Mouse (Mus musculus): ENCODE results near the gene Hmcn1. TPM values are rescaled to one million over a fixed set of nuclear protein-coding genes. Genes with fewer than 3 reads are reported as not detected.
A peak's percentile ranks its signal among the peaks of the same experiment; 100 is the strongest.

Gene Hmcn1
- total RNA-seq, 2 experiments from 2014 or later = 4.9 to 5.4 TPM

- intact Hi-C loops (cut with DNase I) = no loop called here
- no peak for DNase-seq
These were observed 99.5 kb downstream of the Hmcn1 start for GRCm38 (mm10) chr1:150893677-150894188.

DNA sequence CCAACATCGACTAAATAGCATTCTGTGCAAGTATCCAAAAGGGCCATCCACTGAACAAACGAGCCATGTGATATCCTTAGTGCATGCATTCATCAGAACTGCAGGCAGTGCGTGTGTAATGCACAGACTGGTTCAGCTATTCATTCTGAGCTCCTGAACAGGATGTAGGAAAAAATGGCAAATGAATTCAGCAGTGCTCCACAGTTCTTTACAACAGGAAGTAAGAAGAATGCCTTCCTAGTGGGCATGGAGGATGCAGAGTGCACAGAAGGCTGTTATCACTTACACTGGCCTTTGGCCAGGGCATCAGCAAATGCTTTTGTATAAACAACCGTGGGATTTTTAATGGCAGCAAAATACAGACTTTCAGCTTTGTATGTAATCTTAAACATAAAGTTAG is 103.2 kb downstream of the Hmcn1 start:
- no peak for DNase-seq
- intact Hi-C loops (cut with DNase I) = no loop called here

- intact Hi-C loops (cut with DNase I) = no loop called here
- no peak for DNase-seq
These were observed 107.0 kb downstream of the Hmcn1 start for GRCm38 (mm10) chr1:150886267-150886666.

DNA sequence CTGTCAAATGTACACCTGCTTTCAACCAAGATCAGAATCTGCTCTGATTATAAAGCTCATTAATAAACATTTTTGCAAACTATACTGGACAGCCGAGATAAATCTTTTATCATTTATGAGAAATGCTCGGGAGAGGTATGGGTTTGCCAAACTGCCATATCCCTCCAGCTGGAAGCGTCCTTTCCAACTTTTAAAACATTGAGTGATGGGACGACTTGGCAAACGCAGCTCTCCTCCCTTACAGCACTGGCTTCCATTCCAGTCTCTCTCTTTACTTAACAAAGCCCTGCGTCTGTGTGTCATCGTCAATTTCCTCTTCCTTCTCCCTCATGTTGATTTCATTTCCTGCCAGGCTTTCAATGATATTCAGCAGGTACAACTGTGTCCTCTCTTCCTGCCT is 114.8 kb downstream of the Hmcn1 start:
- no peak for DNase-seq
- intact Hi-C loops (cut with DNase I) = no loop called here

- no peak for DNase-seq
- intact Hi-C loops (cut with DNase I) = no loop called here
These were observed 115.3 kb downstream of the Hmcn1 start for GRCm38 (mm10) chr1:150877920-150878319.

DNA sequence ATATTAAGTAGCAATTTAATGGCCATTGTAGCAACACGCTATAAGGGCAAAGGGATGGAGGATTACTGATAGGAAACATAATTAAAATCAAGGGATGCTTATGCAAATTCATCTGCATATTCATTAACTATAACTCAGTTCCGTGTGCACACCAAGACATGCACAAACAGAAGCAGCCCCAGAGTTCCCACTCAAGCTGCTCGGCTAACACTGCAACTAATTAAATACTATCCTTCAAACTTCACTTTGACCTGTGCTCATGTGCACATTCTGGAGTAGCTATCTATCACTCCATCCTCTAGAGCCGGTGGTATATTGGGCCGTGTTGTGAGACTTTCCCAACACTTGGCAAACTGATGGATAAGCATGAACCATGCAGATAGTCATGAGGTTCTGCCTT is 119.2 kb downstream of the Hmcn1 start:
- no peak for DNase-seq
- intact Hi-C loops (cut with DNase I) = no loop called here

DNA sequence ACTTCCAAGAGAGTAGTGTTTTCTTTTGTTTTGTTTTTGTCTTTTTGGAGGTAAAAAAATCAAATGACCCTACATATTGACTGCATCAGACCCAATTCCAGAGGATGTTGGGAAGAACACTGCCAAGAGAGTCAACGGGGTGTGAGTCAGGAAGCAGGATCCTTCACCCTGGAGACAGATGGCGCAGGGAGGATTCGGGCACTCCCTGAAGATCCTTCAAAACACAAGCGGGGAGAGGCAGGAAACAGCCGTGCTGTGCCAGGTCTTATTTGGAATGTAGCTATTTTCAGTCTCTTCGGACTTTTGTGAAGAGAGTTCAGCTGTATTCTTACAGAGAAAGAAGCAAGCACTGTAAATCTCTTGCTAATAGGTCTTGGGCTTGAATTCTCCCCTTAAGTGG is 120.0 kb downstream of the Hmcn1 start:
- intact Hi-C loops (cut with DNase I) = no loop called here
- DNase-seq = peak in 1 of 2 experiments; percentile 33

DNA sequence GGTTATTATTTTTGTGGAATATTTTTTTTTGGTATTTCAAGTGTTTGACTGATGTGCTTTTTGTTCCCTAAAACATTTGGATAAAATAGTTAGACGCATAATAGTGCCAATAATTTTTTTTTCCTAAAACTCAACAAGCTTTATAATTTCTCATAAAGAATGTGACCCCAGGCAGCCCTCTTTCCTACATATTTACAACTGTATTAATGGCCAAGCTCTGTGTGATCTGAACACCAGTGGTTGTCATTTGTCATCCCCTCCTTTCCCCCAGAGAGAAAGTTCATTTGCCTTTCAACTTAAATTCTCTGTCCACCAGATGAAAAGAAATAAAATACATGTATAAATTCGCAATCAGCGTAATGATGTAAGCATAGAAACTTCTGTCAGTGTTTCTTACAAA is 121.1 kb downstream of the Hmcn1 start:
- DNase-seq = no peak
- intact Hi-C loops (cut with DNase I) = no loop called here

DNA sequence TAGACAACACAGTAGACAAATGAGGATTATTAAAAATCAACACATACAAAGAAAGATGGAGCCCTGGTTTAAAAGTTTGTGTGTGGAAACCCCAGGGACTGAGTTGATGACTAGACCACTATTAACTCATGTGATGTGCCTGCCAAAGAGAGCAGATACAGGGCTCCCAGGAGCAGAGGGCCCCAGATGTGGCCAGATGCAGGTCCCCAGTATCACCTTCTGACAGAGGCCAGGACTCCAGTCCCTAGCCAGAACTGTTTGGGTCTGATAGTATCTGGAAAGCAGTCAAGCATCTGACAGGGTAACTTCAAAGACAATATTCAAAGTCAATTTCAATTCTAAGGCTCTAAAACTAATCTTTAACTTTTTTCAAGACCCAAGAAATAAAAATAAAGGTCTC is 124.0 kb downstream of the Hmcn1 start:
- intact Hi-C loops (cut with DNase I) = no loop called here
- no peak for DNase-seq

DNA sequence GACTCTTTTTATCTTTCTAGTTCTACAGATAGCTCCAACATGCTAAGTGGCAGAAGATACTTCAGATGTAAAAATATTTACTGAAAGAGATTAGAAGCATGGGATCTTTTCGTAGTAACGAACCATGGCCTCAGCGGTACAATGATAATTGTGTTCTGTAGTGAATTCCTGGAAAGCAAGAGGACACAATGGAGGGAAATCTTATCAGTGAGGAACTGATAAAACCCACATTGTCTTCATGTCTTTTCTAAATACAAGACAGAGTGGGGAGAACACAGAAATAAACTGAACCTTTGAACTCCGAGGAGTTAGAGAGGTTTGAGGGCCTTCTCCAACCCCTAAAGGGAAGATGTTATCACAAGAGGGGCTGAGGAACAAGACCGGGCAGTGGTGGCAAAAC is 126.6 kb downstream of the Hmcn1 start:
- DNase-seq = no peak
- intact Hi-C loops (cut with DNase I) = no loop called here

DNA sequence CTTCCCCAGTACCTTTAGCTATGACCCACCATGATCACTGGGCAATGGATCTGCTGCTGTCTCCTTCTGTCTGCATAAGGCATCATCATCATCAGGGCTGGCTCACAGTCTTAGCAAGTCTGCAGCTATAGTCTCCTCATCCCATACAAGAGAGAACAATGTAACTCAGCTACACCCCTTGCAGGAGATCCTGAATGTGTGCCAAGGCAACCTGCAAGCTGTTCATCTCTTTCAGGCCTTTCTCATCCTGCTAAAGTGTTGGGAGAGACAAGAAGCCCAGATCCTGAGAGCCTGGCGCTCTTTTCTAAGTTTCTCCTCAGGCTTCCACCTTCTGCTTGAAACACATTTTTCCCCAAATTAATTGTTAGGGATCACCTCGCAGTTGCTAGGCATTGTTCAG is 135.5 kb downstream of the Hmcn1 start:
- intact Hi-C loops (cut with DNase I) = no loop called here
- DNase-seq = no peak

- intact Hi-C loops (cut with DNase I) = no loop called here
- DNase-seq = no peak
These were observed 159.8 kb downstream of the Hmcn1 start for GRCm38 (mm10) chr1:150833448-150833847.

GRCm38 (mm10) chr1:150829851-150830250 is 163.4 kb downstream of the Hmcn1 start:
- no peak for DNase-seq
- intact Hi-C loops (cut with DNase I) = no loop called here

DNA sequence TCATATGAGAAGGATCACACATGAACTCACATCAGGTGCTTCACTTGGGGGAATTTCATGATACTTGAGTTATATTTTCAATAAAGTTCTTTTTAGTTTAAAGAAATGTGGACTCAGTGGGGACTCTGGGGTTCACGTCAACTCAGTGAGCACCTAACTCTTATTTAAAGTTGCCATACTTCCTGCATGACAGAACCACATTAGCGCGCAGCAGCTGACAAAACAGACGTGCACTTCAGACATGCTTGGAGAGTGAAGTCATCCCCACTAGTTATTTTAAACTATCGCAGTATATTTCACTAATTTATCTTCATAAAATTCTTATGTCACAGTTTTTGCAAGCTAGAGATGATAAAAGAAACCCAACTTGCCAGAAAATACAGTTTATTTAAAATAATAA is 166.1 kb downstream of the Hmcn1 start:
- DNase-seq = no peak
- intact Hi-C loops (cut with DNase I) = no loop called here

- intact Hi-C loops (cut with DNase I) = no loop called here
- DNase-seq = no peak
These were observed 168.8 kb downstream of the Hmcn1 start for GRCm38 (mm10) chr1:150824334-150825005.

GRCm38 (mm10) chr1:150816035-150816807 is 177.0 kb downstream of the Hmcn1 start:
- intact Hi-C loops (cut with DNase I) = no loop called here
- DNase-seq = no peak

DNA sequence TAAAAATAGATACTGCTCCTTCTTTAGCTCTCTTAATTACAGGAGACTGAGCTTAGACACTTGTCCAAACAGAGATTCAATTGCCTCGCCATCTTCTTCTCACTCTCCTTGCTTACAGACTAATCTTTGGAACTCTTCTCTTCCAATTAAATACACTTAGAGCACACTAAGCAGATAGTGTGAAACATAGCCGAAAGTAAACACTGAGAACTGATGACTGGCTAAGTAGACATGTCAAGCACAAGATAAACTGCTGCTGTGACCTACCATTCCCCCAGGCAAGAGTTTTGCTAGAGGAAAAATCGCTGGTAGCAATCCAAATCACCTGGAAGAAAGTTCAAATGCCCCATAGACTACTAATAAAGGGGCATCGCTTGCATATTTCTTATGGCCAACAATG is 178.3 kb downstream of the Hmcn1 start:
- DNase-seq = no peak
- intact Hi-C loops (cut with DNase I) = no loop called here

- intact Hi-C loops (cut with DNase I) = no loop called here
- DNase-seq = no peak
These were observed 179.9 kb downstream of the Hmcn1 start for GRCm38 (mm10) chr1:150813381-150813780.

DNA sequence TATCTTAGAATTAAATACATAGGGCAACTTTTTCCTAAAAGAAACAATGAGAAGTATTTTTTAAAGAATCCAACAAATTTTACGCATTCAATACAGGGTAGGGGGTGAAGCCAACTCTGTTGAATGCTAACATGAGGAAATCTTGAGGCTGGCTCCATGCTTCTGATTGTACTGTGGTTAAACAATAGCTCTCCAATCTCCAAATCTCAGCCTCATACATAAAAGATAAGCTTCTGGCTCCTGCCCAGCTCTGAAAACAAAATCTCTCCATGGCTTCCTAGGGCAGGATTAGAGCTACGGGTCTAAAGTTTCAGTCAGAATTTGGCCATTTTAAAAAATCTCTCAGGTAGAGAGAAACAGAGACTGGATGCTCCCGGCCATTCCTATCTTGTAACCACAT is 186.4 kb downstream of the Hmcn1 start:
- DNase-seq = no peak
- intact Hi-C loops (cut with DNase I) = no loop called here

GRCm38 (mm10) chr1:150805466-150805865 is 187.8 kb downstream of the Hmcn1 start:
- DNase-seq = no peak
- intact Hi-C loops (cut with DNase I) = no loop called here

GRCm38 (mm10) chr1:150804235-150805099 is 188.8 kb downstream of the Hmcn1 start:
- no peak for DNase-seq
- intact Hi-C loops (cut with DNase I) = no loop called here

Data from gastrocnemius, postnatal 36 days (tissue).